Mouse (Mus musculus): ENCODE measurements at regions not wholly inside any gene's neighbourhood (a gene's known extent, or its start where the extent isn't known, plus 50 kb on each side); places are given as distances from the start of the nearest gene placed in this dataset.
A peak's percentile ranks its signal among the peaks of the same experiment; 100 is the strongest.

GRCm38 (mm10) chr2:95891566-95891965 is 426.4 kb upstream of the Lrrc4c start:
- peak; percentile 97 for ATAC-seq (ENCODE audit: low TSS enrichment)

GRCm38 (mm10) chr2:95905026-95905425 is 412.9 kb upstream of the Lrrc4c start:
- no peak for ATAC-seq (ENCODE audit: low TSS enrichment)

GRCm38 (mm10) chr2:95909758-95910157 is 408.2 kb upstream of the Lrrc4c start:
- no peak for ATAC-seq (ENCODE audit: low TSS enrichment)

DNA sequence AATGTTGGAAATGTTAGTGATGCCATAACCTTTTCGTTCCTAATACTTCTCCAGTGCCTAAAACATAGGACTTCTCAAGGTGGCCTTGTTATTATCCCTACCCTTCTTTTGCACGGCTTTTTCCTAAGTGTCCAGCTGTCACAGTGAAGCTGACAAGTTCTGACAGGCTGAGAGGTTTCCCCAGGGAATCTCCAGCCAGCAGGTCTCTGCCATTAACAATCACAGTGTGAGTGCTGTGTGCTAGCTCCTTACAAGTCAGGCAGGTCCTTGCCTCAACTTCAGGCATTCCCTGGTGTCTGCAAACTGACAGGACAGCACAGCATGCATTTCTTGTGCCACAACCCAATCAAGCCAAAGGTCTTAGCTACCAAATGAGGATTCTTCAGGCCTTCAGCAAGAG is 407.8 kb upstream of the Lrrc4c start:
- no peak for ATAC-seq (ENCODE audit: low TSS enrichment)

Measured in frontal cortex, adult (tissue).